Mouse (Mus musculus) yolk sac, embryonic 10.5 days (tissue): Measurements from ENCODE around the gene Tmem178.
"Not testable (repeated sequence)": the region's sequence is repeated elsewhere in the genome, so short reads cannot be mapped to it uniquely, and the experiment has no call there.

Experiments used
- DNase-seq: peaks from one replicate; pipeline ENCODE4 v3.0.0-alpha.2; 2017; ENCODE audit warnings: low spot score

Gene Tmem178

DNA sequence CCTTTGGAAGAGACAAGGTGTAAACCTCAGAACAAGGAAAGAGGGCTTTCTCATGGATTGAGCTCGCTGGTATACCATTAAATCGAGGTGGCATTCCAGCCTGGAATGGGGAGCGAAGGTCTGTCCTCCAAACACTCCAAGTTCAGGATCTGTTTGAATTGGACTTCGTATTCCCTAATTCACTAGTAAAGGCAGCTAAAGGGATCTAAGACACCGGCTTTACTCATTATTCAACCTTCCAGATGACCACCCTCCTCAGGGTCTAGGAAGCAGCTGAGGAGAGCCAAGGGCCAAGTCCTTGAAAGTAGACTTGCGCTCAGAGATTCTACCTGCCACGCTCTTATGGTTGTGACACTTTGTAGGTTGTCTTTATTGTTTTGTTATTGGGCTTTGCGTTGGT, 1.1 kb downstream of the Tmem178 start:
- not testable (repeated sequence) for DNase-seq

DNA sequence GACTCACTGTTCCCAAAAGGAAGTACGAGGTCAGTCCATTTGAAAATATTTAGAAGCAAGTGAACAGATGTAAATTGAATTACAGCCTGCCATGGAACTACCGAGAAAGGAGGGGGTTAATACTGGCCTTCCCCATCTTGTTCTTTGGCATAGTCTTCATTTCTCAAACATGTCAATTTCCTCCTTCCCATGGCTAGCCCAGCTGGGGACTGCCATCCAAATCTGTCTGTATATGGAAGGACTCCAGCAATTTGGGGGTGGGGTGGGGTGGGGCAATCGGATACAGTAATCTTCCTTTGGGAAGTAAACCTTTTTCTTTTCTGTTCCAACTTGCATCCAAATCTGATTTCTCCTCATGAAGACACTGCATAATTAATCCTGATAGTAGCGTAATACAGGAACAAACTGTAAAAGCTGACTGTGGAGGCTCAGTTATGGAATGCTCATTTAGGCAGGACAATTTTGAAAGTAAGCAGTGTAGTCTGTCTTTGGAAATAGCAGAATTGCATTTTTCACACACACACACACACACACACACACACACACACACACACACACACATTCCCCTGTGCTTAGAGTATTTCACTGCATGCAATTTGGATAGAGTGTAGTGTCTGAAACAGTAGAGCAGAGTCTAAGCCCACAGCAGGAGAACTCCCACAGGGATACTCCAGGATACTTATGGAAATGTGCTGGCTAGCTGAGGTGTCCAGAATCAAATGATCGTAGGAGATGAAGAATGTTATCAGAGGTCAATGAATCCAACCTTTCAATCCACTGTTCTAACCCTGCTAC, 1.9 kb downstream of the Tmem178 start:
- no peak for DNase-seq

- DNase-seq: no peak
Measured at GRCm38 (mm10) chr17:80947075-80947960, 2.9 kb downstream of the Tmem178 start.

GRCm38 (mm10) chr17:80949382-80949781, 5.0 kb downstream of the Tmem178 start:
- no peak for DNase-seq

DNA sequence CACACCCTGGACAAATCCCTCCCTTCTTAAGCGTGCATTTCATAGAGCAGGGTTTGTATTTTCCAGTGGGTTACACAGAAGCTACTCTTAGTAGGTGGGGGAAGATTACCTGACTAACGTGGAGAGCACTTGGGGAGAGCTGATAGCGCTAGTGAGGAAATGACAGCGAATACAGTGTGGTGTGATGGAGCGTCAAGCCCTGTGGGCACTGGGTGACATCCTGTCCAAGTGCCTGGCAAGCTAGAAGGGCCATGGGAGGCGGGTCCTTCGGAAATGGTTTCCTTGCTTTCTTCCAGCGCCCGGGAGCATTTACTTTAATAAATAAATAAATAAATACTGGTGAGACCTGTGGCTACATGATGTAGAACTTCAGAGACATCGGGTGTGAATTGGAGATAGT, 5.5 kb downstream of the Tmem178 start:
- DNase-seq: no peak

DNA sequence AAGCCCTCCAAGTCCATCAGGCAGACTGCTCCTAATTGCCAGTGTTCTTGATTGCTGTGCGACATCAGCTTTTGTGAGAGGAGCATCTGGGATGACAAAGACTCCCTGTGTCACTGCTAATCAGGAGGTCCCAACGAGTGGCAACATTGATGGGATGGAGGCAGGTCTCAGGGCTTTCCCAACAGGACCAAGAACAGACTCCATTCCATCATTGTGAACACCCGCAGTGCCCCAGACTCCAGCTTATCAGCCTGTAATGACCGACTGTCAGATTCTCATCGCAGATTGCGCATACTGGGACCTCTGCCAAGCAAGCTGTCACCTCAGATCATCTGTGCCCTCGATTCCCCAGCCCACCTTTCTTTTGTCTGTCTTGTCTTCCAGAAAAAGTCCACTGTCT, 7.9 kb downstream of the Tmem178 start:
- DNase-seq: no peak

GRCm38 (mm10) chr17:80955415-80955814, 11.0 kb downstream of the Tmem178 start:
- DNase-seq: no peak

GRCm38 (mm10) chr17:80955998-80956811, 11.8 kb downstream of the Tmem178 start:
- no peak for DNase-seq

DNA sequence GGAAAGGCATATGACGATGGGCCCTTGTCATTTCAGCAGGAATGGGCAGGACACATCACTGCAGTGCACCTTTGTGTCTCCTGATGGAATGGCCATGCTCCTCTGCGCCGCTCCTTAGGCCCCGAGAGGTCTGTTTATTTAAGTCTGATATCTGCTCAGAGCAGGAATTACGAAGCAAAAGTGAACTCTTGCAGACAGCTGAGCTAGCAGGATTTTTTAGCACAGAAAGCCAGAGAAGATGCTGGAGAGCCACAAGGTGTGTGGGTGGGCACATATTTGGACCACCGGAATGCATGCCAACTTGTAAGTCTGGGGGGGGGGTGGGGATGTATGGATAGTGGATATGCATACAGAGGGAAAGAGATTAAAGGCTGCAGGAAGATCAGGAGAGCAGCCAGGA, 13.9 kb downstream of the Tmem178 start:
- DNase-seq: no peak

GRCm38 (mm10) chr17:80959840-80960239, 15.4 kb downstream of the Tmem178 start:
- DNase-seq: no peak

- DNase-seq: no peak
Measured at GRCm38 (mm10) chr17:80967475-80967874, 23.0 kb downstream of the Tmem178 start.

GRCm38 (mm10) chr17:80969643-80970619, 25.5 kb downstream of the Tmem178 start:
- no peak for DNase-seq

- no peak for DNase-seq
Measured at GRCm38 (mm10) chr17:80970716-80971115, 26.3 kb downstream of the Tmem178 start.

- no peak for DNase-seq
Measured at GRCm38 (mm10) chr17:80972891-80973290, 28.5 kb downstream of the Tmem178 start.

- no peak for DNase-seq
Measured at GRCm38 (mm10) chr17:80977245-80977644, 32.8 kb downstream of the Tmem178 start.

DNA sequence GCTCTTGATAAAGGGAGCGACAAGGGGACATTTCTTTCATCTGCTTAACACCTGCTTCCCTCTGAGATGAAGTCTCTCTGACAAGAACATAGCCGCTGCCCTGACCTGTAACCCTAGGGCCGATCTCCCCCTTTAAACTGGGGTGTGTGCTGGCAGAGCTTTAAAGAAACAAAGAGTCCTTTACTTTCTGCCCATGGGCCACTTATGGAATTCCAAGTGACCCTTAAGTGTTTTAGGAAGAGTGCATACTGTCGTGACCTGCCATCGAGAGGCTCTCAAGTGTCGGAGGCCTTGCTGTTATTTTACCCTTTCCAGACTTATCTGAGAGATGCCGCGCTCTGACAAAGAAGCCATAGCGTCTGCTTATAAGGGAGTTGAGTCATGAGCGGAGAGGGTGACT, 35.7 kb downstream of the Tmem178 start:
- DNase-seq: no peak

GRCm38 (mm10) chr17:80981721-80982411, 37.4 kb downstream of the Tmem178 start:
- no peak for DNase-seq

DNA sequence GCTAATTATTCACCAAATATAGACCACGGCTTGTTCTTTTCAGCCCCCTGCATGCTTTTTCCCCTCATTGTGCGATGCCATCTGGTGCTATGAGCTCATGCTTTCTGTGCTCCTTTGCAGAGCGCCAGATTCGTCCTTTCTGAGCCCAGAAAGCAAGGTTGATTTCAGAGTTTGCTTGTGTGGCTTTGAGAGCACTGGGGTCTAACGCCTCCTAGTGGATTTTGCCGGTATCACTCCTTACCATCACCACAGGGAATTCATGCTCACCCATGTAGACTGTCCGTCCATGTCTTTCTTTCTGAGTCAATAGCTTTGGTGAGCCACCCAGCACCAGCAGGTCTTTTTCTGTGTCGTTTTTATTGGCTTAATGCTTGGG, 38.0 kb downstream of the Tmem178 start:
- DNase-seq: peak; percentile 53

GRCm38 (mm10) chr17:80982976-80983375, 38.5 kb downstream of the Tmem178 start:
- DNase-seq: no peak

DNA sequence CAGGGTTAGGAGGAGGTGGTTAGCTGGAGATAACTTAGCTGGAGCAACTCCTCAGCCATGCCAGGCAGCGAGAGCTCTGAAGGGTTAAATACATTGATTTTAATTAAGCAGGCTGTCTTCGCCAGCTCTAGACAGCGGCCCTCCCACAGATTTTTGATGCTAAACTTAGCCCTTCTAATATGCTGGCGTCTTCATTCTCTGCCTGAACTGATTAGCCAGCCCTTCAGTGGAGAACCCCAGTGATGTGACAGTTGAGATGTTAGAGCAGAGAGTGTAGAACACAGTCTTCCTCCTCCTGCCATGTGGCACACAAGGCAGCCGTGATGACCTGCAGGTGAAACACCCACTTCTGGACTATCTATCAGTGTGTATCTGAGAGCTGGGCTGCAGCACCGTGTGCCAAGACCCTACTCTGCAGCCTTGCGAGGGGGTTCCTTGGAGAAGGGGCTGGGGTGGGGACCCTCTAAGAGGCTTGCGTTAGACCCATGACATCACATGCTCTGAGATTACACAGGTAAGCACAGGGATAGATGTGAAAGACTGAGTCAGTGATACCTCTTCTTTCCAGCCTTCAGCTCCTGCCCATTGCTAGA, 47.2 kb downstream of the Tmem178 start:
- DNase-seq: no peak
